Mouse (Mus musculus): ENCODE results near the gene Cnr2. TPM values are rescaled to one million over a fixed set of nuclear protein-coding genes. Genes with fewer than 3 reads are reported as not detected.
A peak's percentile ranks its signal among the peaks of the same experiment; 100 is the strongest.

Gene Cnr2
- polyA plus RNA-seq, 1 experiment from 2014 or later = 0.71 TPM

DNA sequence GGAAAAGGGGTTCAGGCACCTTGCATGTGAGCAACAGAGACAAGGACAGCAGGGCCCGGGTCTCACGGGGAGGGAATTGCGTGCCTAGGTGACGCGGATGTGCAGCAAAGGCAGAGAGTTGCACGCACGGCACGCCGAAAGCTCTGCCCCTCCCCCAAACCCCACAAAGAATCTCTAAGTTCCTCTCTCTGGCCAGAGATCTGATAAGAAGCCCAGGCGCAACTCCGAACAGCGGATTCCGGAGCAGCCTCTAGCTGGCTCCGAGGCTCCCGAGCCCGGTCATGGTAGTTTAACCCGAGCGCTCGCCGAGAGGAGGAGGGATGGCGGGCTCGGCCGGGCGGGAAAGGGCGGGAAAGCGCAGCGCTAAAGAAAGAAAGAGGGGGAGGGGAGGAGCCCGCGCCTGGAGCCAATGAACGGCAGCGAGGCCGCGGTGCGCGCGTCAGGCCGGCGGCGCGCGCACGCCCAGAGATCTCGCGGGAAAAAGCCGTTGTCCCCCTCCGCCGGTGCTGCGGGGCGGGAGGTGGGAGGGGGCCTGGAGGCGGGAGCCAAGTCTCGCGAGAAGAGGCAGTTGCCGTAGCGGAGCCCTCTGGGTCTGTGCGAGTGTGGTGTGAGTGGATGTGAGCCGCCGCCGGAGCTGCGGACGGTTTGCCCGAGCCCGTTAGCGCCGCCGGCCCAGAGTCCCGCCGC lies 39.5 kb upstream of the Cnr2 start, which contains the start of gene Srsf10:
Gene Srsf10, plus strand, starts transcription at position 212 of the 687 bp plus-strand sequence.
- Histone ChIP-seq H3K4me3 (ENCODE audit: low read depth, low read length) (peak within 1 kb of the TSS; percentile 91), H3K4me1 (ENCODE audit: insufficient read depth) (peaks cover 15% of the 10 kb centered on the region), H3K9me3 (ENCODE audit: low read depth, low read length) (no peaks in the 10 kb centered on the region), H3K27me3 (ENCODE audit: insufficient read depth, low read length) (no peaks in the 10 kb centered on the region), H3K36me3 (ENCODE audit: insufficient read depth) (peaks cover 21% of the 10 kb centered on the region), H3K27ac (ENCODE audit: low read depth) (peak within 1 kb of the TSS; percentile 100), H3K9ac (peak within 1 kb of the TSS; percentile 98), H3K4me2 (peak within 1 kb of the TSS; percentile 91)
- WGBS = under 1% methylated on average over 67 of the region's 67 CpGs
- TF ChIP-seq CTCF (IDR thresholded peaks at IDR 0.05; ENCODE audit: low read depth) = no peak
- ATAC-seq (ENCODE audit: insufficient read depth) (peak; percentile 96), DNase-seq (peak; percentile 100)

DNA sequence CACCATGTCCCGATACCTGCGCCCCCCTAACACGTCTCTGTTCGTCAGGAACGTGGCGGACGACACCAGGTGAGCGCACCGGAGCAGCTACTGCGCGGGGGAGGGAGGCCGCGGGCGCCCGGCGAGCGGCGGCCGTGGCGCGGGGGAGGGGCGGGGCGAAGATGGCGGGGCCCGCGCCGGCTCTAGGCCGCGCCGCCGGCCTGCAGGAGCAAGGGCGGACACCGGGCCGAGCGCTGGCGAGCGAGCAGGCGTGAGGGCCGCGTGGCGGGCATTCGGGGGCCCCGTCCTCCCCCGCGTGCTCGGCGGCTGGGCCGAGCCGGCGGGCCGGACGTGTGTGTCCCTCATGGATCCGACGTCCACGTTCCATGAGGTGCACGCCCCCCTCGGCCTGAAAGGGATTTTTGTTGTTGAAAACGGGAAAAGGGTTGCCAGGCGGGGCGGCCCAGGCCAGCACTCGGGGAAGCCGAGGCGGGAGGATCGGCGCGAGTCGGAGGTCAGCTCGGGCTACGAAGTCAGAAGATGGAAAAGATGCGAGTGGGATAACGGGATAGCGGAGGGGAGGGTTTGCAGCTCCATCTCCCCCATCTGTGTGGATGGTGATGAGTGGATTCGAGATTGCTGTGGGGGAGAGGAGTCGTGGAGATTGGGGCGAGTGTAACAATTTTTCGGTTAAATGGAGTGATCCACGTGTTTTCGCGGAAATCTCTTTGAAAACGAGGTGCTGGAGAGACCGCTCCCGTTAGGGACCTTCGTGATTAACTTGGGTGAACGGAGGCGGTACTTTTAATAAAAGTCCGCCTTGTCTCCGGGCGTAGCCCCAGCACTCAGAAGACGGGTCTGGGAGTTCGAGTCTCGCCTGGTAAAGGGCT lies 38.7 kb upstream of the Cnr2 start:
- ATAC-seq (ENCODE audit: insufficient read depth) = peak; percentile 72
- Histone ChIP-seq H3K9me3 (ENCODE audit: low read depth, low read length) (no peaks in the 10 kb centered on the region), H3K9ac (peak overlapping the region; percentile 98), H3K27ac (ENCODE audit: low read depth) (peak overlapping the region; percentile 100), H3K36me3 (ENCODE audit: insufficient read depth) (peaks cover 23% of the 10 kb centered on the region), H3K4me1 (ENCODE audit: insufficient read depth) (peaks cover 15% of the 10 kb centered on the region), H3K4me2 (peak overlapping the region; percentile 91), H3K27me3 (ENCODE audit: insufficient read depth, low read length) (no peaks in the 10 kb centered on the region), H3K4me3 (ENCODE audit: low read depth, low read length) (peak overlapping the region; percentile 91)
- no peak for TF ChIP-seq CTCF (IDR thresholded peaks at IDR 0.05; ENCODE audit: low read depth)
- under 1% methylated on average over 88 of the region's 91 CpGs for WGBS
- peak; percentile 82 for DNase-seq

- Histone ChIP-seq H3K27me3 (ENCODE audit: insufficient read depth, low read length) (no peaks in the 10 kb centered on the region), H3K9ac (peak overlapping the region; percentile 98), H3K9me3 (ENCODE audit: low read depth, low read length) (no peaks in the 10 kb centered on the region), H3K36me3 (ENCODE audit: insufficient read depth) (peaks cover 35% of the 10 kb centered on the region), H3K4me1 (ENCODE audit: insufficient read depth) (peaks cover 15% of the 10 kb centered on the region), H3K4me3 (ENCODE audit: low read depth, low read length) (peak overlapping the region; percentile 91), H3K27ac (ENCODE audit: low read depth) (no peak overlapping the region), H3K4me2 (peak overlapping the region; percentile 91)
- DNase-seq (peak; percentile 41), ATAC-seq (ENCODE audit: insufficient read depth) (no peak)
- WGBS = 4% methylated on average over 7 of the region's 7 CpGs
- TF ChIP-seq CTCF (IDR thresholded peaks at IDR 0.05; ENCODE audit: low read depth) = no peak
Observed at GRCm38 (mm10) chr4:135857597-135858186, 37.5 kb upstream of the Cnr2 start.

DNA sequence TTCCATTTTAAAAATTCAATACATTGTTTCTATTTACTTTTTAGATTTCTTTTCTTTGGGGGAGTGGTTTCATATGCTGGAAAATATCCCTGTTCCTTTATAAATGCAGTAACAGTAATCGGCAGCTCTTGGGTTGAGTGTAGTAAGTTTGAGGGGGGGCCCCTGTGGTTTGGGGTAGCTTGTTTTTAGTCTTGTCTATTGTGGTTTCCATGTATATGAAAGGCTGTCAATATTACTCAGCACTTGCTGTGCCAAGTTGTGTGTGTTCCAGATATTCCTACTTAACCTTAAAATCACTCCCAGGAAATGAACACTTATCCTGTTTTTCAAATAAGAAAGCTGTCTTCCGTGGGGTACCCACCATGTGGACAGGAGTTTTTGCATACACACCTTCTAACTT lies 26.2 kb upstream of the Cnr2 start:
- no peaks in the 10 kb centered on the region for H3K9me3 ChIP-seq (ENCODE audit: low read depth, low read length)
- no peak for ATAC-seq (ENCODE audit: insufficient read depth)
- no peak for DNase-seq
- peaks cover 4% of the 10 kb centered on the region; the same call in 1 of the 2 replicates for H3K4me1 ChIP-seq (ENCODE audit: insufficient read depth)
- no peak for TF ChIP-seq CTCF (IDR thresholded peaks at IDR 0.05; ENCODE audit: low read depth)
- H3K4me3 ChIP-seq (ENCODE audit: low read depth, low read length) = no peak overlapping the region
- H3K27ac ChIP-seq (ENCODE audit: low read depth) = peak overlapping the region; percentile 33; the same call in 1 of the 2 replicates
- 55% methylated on average over 2 of the region's 2 CpGs for WGBS
- H3K4me2 ChIP-seq = no peak overlapping the region
- H3K9ac ChIP-seq = no peak overlapping the region
- H3K27me3 ChIP-seq (ENCODE audit: insufficient read depth, low read length) = no peaks in the 10 kb centered on the region
- peaks cover 49% of the 10 kb centered on the region for H3K36me3 ChIP-seq (ENCODE audit: insufficient read depth)

GRCm38 (mm10) chr4:135870227-135871023 lies 24.8 kb upstream of the Cnr2 start:
- ATAC-seq (ENCODE audit: insufficient read depth) (no peak), DNase-seq (peak; percentile 21)
- H3K4me3 ChIP-seq (ENCODE audit: low read depth, low read length) = peak overlapping the region; percentile 67; the same call in 1 of the 2 replicates
- peaks cover 6% of the 10 kb centered on the region; the same call in 1 of the 2 replicates for H3K4me1 ChIP-seq (ENCODE audit: insufficient read depth)
- 27% methylated on average over 2 of the region's 2 CpGs for WGBS
- peaks cover 49% of the 10 kb centered on the region for H3K36me3 ChIP-seq (ENCODE audit: insufficient read depth)
- H3K9me3 ChIP-seq (ENCODE audit: low read depth, low read length) = no peaks in the 10 kb centered on the region
- peak overlapping the region; percentile 51 for H3K4me2 ChIP-seq
- H3K27me3 ChIP-seq (ENCODE audit: insufficient read depth, low read length) = no peaks in the 10 kb centered on the region
- H3K9ac ChIP-seq = no peak overlapping the region
- H3K27ac ChIP-seq (ENCODE audit: low read depth) = peak overlapping the region; percentile 27; the same call in 1 of the 2 replicates
- TF ChIP-seq CTCF (IDR thresholded peaks at IDR 0.05; ENCODE audit: low read depth) = no peak

DNA sequence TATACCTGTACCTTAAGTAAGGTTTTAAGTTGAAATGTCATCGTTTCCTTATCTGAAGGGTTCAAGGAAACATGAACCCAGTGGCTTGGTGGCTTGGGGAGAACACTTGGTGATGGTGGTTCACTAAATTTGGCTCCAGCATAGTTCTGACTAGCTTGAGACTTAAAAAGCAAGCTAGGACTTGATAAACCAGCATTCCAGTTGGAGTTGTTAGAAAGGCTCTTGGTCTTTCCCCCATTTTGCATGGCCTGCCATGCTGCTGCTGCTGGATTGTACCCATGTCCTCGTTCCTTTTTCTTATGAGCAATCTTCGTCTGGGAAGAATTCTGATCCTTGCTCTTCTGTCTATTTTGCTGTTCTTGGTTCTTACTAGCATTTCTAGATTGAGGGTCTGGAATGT lies 23.2 kb upstream of the Cnr2 start:
- H3K4me3 ChIP-seq (ENCODE audit: low read depth, low read length) = peak overlapping the region; percentile 67
- peaks cover 40% of the 10 kb centered on the region for H3K36me3 ChIP-seq (ENCODE audit: insufficient read depth)
- no peaks in the 10 kb centered on the region for H3K27me3 ChIP-seq (ENCODE audit: insufficient read depth, low read length)
- 22% methylated on average over 3 of the region's 3 CpGs for WGBS
- peak; percentile 29 for DNase-seq
- peak overlapping the region; percentile 80 for H3K4me2 ChIP-seq
- peak overlapping the region; percentile 4; the same call in 1 of the 2 replicates for H3K27ac ChIP-seq (ENCODE audit: low read depth)
- H3K4me1 ChIP-seq (ENCODE audit: insufficient read depth) = peaks cover 11% of the 10 kb centered on the region
- no peak for ATAC-seq (ENCODE audit: insufficient read depth)
- H3K9me3 ChIP-seq (ENCODE audit: low read depth, low read length) = no peaks in the 10 kb centered on the region
- TF ChIP-seq CTCF (IDR thresholded peaks at IDR 0.05; ENCODE audit: low read depth) = no peak
- H3K9ac ChIP-seq = peak overlapping the region; percentile 97
